Mouse (Mus musculus) fat pad, adult 2 months (tissue): Measurements from ENCODE around the gene Rbfox3.

ENCODE experiments used
- DNase-seq: peaks from one replicate; pipeline ENCODE4 v3.0.0-alpha.2; 2011; ENCODE audit warnings: low read depth, low spot score; ENCODE audit errors: extremely low read depth

The Rbfox3 gene

DNA sequence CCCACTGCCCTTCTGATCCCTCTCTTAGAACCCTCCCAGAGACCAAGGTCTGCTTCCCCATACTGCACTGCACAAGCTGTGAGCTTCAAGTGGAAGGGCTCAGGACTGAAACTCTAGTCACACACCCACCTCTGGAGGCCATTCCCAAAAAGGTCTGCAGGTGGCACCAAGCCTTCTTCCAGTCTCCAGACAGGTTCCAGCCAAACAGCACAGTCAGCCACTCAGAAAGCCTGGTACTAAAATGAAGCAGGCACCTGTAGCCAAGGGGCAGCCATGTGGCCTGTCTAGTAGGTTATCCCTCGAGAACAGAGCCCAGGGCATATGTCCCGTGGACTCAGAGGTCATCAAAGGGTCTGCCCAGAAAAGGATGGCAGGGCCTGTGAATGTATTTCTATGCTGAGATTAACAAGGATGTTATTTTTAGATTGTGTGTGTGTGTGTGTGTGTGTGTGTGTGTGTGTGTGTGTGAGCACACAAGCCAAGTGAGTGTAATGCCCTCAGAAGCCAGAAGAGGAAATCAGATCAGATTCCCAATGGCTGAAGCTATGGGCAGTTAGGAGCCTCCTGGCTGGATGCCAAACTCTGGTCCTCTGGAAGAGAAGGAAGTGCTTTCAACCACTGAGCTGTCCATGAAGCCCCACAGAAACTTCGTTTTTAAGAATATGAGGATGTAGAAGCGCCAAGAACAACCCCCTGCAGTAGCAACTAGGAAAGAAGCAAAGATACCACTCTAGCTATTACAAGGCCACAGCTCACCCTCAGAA, at the start of gene Rbfox3:
TSS of gene Rbfox3 (minus strand) at position 291 of the 764 bp plus-strand sequence.
- no peak for DNase-seq

DNA sequence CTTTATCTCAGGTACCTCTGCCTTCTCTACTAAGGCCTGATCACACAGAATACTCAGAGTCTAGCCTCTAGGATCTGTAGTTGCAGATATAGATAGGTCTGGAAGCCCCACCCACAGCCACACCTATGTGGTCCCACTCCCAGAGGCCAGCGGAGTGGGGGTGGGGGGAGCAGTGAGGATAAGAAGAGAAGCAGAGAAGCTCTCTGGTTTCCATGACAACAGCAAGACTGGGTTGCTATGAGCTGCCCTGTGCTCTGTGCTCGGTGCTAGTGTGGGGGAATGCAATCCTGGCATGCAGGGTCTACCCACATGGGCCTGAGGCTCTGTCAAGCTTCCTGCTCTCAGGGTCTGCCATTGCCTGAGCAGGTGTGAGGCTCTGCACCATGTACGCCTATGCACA, 49.3 kb upstream of the Rbfox3 start:
- no peak for DNase-seq

DNA sequence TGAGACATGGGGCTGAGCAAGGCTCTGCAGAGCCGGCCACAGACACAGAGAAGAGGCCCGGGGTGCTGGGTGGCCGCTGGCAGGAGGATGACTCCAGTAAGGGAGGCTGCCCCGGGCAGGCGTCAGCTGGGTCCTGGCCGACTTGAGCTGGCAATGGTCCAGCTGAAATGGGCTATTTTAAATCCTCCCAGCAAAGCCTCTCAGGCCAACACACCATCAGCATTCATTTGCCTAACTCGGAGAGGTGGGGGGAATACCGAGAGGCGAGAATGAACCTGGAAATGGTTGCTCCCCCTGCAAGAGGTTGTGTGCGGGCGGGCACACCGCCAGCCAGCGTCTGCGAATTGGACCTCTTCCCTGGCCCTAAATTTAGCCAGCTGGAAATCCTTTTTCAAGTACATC, 45.7 kb upstream of the Rbfox3 start:
- DNase-seq: no peak

DNA sequence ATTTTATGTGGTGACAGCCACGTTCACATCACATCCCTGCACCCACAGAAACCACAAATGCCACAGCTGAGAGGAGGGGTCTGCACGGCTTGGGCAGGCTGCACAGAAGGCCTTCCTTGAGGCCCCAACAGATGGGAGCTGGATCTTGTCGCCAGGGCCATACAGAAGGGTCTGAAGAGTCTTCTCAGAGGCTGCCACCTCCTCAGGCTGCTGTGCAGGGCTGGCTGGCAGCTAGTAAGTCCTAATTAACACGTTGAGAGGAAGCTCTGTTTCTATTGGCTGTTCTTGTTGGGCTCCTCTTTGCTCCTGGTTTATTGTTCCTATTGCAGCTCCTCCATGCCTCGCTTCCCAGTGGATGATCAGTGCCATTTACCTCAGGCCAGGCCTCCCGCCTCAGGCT, 43.6 kb upstream of the Rbfox3 start:
- DNase-seq: no peak

DNA sequence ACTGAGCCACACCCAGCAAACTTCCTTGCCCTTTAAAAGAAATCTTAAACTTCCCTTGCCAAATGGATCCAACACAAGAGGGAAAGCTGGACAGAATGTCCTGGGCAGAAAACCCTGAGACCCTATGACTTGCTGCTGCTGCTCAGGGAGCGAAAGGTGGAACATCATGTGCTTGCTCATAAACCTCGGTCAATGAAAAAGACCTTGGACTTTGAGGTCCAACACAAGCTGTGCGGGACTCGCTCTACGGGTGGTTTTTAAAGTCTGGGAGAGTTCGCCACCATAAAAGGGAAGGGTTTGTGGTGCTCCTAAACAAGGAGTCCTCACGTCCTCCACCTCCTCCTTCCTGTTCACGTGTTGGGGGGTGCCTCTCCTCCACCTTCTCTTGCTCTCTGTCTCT, 34.5 kb upstream of the Rbfox3 start:
- no peak for DNase-seq

DNA sequence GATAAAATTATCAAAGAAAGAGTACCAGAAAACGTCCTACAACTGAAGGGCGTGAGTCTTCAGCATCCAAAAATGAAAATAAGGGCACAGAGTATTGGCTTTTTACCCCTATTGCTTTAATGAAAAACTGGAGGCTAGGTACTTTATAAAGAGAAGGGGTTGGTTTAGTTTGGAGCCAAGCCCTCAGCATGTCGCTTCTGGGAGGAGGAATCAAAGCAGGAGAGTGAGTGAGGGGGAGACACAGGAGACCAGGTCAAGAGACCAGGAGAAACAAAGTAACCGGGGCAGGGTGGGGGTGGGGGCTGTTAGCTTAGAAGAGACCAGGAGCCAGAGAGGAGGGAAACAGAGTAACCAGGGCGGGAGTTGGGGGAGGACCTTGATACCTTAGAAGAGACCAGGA, 29.9 kb upstream of the Rbfox3 start:
- DNase-seq: no peak

DNA sequence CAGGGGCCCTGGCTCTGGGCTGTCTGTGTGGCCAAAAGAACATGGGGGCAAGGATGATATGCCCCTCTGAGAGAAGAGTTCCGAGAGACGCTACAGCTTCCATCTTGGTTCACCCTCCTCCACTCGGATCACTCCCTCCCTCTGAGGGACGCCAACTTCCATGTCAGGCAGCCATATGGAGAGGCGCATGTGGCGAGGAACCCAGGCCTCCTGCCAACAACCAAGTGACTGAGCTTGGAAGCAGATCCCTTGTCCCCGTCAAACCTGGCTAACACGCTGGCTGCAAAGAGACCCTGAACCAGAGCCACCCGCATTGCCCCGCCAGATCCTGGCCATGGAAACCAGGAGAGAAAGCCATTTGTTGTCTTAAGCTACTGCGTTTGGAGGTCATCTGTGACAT, 29.1 kb upstream of the Rbfox3 start:
- no peak for DNase-seq

DNA sequence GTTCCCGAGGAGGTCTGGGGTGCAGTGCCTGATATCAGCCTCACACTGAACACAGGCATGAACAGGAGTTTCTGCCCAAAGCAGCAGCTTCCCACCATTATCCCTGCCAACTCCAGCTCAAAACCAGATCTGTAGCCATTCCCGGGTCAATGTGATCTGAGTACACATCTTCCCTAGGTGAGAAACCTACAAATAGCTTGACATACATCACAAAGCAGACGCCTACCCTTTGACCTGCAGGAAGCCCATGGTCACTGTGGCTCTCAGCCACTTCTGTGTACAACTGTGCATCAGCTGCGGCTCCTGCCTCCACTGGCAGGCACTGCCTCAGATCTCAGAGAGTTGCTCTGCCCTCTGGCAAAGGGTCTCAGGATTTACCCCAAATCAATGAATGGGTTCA, 28.3 kb upstream of the Rbfox3 start:
- DNase-seq: no peak

DNA sequence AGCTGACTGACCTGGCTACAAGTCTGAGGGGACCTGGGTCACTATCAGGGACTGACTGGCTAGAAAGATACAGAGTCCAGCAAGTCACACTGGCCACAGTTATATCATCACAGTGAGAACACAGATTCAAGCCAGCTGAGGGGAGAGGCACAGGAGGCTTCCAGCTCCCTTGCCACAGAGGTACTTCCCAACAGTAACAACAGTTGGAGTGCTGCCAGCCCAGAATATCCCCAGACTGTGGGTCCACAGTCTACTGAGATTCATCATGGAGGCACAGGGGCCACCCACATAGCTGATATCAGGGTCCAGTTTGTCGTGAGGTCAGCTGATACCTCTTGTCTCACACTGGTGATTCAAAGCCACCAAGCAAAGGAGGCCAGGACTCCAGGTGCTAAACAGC, 23.5 kb upstream of the Rbfox3 start:
- no peak for DNase-seq

DNA sequence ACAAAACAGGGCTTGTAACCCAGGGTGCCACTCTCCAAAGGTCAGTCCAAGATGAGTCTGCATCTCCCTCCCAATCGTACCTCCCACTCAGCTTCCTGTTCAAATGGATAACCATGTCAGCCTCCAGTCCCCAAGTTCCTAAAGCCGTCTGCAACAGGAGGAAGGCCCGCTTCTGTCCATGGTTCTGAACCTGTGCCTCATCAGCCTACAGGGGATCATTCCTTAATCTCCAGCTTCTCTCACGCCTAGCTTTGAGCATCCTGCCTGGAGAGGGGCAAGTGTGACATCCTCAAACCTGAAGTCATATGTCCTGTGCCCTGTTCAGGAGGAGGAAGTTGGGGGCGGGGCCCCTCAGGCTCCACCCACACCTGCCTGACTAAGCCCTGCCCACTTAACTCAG, 15.7 kb upstream of the Rbfox3 start:
- no peak for DNase-seq

DNA sequence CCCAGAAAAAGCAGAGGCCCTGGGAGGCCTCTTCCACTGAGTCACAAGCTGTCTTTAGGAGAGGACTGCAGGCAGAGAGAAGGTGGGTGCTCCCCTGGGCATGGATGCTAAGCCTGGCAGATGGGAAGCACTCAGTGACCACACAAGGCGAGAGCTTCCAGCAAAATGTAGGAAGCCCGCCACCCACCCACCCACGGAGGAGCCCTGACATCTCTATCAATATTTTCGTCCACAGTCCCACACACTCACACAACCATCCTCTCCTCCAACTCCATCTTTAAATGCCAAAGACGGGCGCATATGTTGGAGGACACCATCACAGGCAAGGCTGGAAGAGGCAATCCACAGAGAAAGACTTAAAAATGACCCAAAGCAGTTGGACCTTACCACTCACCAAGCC, 10.5 kb upstream of the Rbfox3 start:
- no peak for DNase-seq

DNA sequence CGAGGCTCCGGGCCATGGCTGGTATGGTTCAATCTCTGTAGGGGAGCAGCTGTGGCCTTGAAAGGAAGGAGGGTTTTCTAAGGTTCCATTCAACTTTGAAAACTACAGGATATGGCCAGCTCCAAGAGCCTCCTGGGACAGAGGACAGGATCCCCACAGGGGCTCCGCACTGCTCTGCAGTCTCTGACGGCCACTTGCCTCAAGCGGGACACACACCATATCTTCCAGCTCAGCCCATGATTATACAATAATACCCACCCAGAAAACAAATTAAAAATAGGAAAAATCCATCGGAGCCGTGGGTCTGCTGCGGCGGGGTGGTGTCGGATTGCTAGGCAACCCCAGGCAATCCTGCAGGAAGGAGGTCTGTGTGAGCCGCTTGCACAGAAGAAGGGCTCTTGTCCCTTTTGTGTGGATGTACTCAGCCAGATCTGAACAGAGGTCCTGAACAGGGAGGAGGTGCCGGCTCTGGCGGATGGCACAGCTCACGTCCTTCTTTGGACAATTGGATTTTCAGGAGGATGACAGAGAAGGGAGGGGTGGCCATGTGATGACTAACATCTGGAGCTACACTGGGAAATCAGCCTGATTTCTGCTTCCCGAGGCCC, 5.1 kb upstream of the Rbfox3 start:
- no peak for DNase-seq

DNA sequence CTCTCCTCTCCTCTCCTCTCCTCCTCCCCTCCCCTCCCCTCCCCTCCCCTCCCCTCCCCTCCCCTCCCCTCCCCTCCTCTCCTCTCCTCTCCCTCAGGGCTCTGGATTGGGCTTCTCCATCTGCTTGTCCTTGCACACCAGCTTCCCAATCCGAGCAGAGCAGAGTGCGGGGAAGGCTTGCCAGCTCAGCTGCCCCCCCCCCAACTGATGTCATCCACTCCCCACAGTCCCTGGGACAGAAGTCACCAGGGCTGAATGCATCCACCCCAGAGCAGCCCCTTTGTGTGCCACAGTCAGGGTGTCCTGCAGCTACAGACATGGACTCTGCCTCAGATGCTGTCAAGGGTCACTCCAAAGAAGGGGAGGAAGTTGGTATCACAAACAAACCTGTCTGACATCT, 4.5 kb upstream of the Rbfox3 start:
- no peak for DNase-seq

DNA sequence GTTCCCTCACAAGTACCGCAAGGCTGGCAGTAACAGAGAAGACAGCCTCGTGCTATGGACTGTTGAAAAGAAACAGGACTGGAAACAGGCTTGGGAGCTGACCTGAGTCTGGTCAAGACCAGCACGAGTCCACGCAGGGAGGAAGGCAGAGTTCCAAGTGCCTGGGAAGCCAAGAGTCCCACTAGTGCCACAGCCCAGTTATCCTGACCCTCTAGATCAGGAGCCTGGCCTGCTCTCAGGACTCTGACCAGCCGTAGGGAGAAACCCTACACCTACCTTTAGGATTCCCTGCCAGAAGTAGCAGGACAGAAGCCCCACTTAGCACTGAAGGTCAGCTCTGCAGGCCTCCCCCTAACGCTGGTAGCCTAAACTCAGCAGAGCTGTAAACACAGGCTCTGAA, 1.3 kb upstream of the Rbfox3 start:
- no peak for DNase-seq

DNA sequence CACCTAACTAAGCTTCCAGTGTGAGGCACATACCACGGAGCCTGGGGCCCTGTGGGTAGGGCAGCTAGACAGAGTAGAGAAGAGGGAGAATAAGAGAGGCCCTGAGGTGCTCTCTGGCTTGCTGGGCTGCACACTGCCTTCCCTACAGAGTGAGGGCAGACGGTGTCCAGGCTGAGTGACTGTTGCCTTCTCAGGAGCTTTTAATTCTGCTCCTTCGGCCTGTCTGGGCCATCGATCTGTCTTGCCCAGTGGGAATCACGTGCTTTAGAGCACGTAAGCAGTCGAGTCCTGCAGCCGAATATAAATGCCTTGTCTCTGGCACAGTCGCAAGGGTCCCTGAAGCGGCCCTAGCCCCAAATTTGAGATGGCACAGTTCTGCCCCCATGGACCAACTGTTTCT, 641 bp downstream of the Rbfox3 start:
- DNase-seq: no peak

DNA sequence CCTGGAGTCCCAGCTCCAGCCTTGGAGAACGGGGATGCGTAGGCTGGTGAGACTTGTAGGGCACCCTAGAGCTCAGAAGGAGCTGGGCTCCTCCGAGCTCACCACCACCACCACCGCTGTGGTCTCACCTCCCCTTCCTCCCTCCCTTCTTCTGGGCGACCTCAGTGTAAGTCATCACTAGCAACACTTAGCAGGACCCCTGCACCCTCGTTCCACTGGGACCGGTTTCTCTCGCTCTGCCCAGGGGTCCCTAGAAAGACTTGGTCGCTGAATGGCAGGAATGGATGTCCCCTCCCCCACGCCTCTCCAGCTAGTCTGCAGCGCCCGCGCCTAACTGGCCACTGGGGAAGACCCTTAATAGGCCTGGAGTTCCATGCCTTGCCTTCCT, 1.6 kb downstream of the Rbfox3 start:
- DNase-seq: no peak

DNA sequence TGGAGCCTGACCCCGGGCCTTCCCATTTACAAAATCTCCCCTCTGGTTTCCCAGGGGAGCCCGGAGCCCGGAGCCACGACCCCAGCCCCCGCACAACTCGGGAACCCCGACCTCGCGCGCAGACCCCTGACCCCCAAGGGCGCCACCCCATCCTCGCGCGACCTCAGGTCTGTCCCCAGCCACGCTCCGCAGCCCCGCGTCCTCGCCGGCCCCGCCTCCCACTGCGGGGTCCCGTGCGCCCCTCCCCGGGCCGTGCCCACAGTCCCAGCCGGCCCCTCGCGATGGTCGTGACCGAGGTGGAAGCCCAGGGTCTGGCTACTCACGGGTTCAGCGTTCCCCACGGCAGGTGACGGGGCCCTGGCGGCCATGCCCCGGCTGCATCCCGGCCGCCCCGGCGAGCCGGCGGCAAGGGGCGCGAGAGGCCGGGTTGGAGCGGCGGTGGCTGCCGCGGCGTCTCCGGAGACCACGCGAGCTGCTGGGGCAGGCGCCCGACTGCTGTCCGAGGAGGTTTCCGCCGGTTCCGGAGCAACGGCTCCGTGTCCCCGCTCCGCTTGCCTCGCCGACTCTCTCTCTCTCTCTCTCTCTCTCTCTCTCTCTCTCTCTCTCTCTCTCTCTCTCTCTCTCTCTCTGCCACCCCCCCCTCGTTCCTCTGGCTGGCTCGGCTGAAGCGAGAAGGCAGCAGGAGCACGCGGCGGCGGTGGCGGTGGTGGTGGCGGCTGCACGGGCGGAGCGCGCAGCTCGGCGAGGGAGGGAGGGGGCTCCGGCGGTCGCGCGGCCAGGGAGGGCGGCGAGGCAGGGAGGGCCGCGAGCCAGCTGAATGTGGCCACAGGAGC, 2.2 kb downstream of the Rbfox3 start:
- DNase-seq: no peak

DNA sequence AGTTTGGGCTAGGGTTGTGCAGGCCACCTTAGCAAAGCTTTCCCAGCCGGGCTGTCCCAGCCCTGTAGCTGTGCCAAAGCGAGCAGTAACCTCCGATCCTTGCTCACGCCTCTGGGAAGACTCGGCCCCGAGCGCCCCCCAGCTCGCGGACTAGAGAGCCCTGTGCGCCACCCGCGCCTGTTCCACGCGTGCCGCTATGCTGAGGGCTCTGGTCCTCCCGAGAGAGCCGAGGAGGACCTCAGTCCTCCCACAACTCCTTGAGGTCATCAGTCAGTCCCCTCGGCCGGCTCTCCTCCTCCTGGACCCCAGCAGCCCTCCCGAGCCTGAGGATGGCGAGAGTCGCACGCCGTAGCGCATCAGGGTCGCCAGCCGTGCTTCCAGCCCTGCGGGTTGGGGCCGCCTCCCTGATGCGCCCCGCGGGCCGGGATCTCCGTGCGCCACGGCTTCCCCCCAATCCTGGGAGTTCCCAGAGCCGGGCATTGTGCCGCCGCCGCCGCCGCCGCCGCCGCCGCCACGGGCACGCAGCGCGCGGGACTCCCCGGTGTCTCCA, 2.9 kb downstream of the Rbfox3 start:
- DNase-seq: no peak

DNA sequence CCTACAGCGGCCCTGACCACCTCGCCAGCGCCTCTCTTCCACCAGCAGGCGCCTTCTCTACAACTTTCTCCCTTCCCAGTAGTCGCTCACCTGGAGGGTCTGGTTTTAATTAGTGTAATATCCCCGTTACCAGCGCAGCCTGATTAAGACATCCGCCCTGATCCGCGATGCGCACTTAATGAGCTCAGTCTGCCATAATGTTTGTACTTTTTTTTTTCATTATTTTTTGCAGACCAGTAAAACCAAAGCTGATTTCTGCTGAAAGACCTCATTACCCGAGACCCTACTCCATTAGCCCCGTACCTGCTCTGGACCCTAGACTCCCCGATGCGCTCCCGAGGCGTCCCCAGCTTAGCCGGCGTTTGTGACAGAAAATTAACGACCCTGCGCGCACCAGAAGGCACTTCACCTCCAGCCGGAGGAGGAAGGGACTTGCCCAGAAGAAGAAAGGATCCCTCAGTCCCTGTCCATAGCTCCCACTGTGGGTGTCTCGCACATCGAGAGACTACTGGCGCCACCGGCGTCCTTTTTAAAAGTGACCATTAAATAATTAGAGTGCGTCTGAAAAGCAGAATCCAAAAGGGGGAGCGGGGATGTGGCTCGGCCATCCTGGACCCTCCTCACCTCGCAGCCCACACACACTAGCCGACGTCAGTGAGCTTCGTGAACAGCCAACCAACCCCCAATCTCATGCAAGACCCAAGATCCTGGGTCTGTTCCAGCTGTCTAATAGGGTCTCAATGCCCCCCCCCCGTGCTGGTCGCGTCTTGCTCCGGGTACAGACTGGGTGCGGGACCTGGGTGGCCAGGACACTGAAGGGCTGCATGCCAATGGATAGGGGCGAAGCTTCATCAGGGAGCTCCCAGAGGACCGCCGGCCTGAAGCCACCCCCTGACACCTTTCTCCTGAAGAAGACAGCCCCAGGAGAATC, 3.7 kb downstream of the Rbfox3 start:
- no peak for DNase-seq

DNA sequence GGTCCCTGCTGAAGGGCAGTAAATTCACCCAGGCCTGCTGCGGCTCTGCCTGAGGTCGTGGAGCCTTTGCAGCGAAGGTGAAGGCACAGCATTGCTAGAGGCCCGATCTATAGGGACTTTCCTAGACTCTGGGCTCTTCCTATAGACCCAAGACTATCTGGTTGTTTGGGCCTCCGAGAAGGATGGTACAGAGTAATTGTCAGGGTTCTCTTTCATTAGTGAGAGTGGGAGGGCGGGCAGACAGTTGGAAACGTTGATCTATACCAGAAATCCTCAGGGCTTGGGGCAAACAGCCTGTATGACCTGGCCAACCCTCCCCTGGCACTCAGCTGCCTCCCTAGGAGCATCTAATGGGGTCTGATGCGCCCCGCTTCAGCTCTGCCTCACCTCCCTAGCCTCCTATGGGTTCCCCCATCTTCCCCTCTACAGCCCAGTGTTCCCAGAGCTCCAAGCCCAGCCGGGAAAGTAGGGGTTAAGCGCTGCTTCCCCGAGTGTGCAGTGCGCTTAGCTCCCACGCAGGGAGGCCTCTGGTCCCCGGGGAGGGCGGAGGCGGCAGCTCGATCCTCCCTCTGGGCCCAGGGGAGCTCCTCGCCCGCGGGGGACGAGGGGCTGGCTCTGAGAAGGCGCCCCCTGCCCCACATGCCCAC, 4.5 kb downstream of the Rbfox3 start:
- DNase-seq: no peak
